In genomic region chr13:28957765-28958164, GRCm38 (mm10) we compare ENCODE assay signal across 8 mouse cellular contexts. TPM values are rescaled to one million over a fixed set of nuclear protein-coding genes. Genes with fewer than 3 reads are reported as not detected.
DNase-seq lines count a peak whose midpoint lies in the region; ATAC-seq lines count a peak whose summit lies in the region.

No protein-coding gene starts in this region.

- DNase-seq in adrenal gland, adult (ENCODE audit: inconsistent age in 2 of 2, low spot score in 1 of 2), result peak; percentile 94 to 98
- peak; percentile 85 to 87 for DNase-seq in gastrocnemius, adult 8-10 months (ENCODE audit: low spot score in 2 of 2)
- peak; percentile 84 for DNase-seq in induced T-regulatory cell, adult 2 months (ENCODE audit: low read depth)
- peak; percentile 93 to 94 for DNase-seq in left cerebral cortex, postnatal 36 days (ENCODE audit: low spot score in 2 of 2)
- peak; percentile 94 for DNase-seq in midbrain, embryonic 10.5 days (ENCODE audit: low spot score)
- peak; percentile 100 for DNase-seq in right cerebral cortex, postnatal 4 days
- peak; percentile 89 for DNase-seq in yolk sac, embryonic 10.5 days (ENCODE audit: low spot score)

- peak overlapping the region; percentile 71 for H3K4me3 ChIP-seq in midbrain, embryonic 10.5 days

- peak; percentile 43 for ATAC-seq in common myeloid progenitor, adult 5-6 weeks (replicated peaks; ENCODE audit: low read depth, poor library complexity, severe bottlenecking)

- peaks cover 3% of the 10 kb centered on the region; the same call in 1 of the 2 replicates for H3K27me3 ChIP-seq in midbrain, embryonic 10.5 days (ENCODE audit: low read depth, poor library complexity, severe bottlenecking)

- WGBS in midbrain, embryonic 10.5 days, result 3% methylated on average over 16 of the region's 16 CpGs

- H3K9me3 ChIP-seq in midbrain, embryonic 10.5 days (replicated peaks), result 0 out of 2 replicates have a peak, but pooled peaks cover 5% of the 10 kb centered on the region

- H3K36me3 ChIP-seq in midbrain, embryonic 10.5 days, result no peaks in the 10 kb centered on the region

- H3K4me1 ChIP-seq in midbrain, embryonic 10.5 days, result peaks cover 41% of the 10 kb centered on the region

- intact Hi-C loops in left cerebral cortex, postnatal 36 days (cut with DNase I), result loop anchor here (1.0 to 10.0 kb wide), 5 partner anchors 59 to 877 kb away; no protein-coding TSS in a partner anchor

- H3K27ac ChIP-seq in midbrain, embryonic 10.5 days (replicated peaks), result peak overlapping the region; percentile 94

RNA-seq across cellular contexts. Expression of gene Sox4, which starts 4.3 kb away (rescaled TPM):
- 95.6 and 118 TPM in 2 replicates for total RNA-seq in common myeloid progenitor, adult 5-6 weeks (2017)
- total RNA-seq in gastrocnemius, adult 8-10 months (2022), result 1 to 10 TPM; 1.1 to 2.5 (median 1.6) TPM
- 10 to 100 TPM; 21.9 to 24.1 TPM for total RNA-seq in left cerebral cortex, postnatal 36 days (2021)
- polyA plus RNA-seq in midbrain, embryonic 10.5 days (2016; fragmentation: Nextera tagmentation; extraction: Ambion mirVana), result 65.0 and 94.6 TPM in 2 replicates

Comparison
In these comparisons a context has a peak if more than half of its experiments do, and no peak if none do; other contexts are left out.
1. Peak in every context shown above with its lines: DNase-seq, ATAC-seq, H3K4me3 ChIP-seq and H3K27ac ChIP-seq.
2. RNA of gene Sox4, which starts 4.3 kb away (total RNA-seq): 95.6 to 118 TPM in common myeloid progenitor, adult 5-6 weeks and 21.9 to 24.1 TPM in left cerebral cortex, postnatal 36 days; 1.1 to 2.5 TPM in gastrocnemius, adult 8-10 months; every median in the first group is over 4 times any median in the second.